In the genomic region with DNA sequence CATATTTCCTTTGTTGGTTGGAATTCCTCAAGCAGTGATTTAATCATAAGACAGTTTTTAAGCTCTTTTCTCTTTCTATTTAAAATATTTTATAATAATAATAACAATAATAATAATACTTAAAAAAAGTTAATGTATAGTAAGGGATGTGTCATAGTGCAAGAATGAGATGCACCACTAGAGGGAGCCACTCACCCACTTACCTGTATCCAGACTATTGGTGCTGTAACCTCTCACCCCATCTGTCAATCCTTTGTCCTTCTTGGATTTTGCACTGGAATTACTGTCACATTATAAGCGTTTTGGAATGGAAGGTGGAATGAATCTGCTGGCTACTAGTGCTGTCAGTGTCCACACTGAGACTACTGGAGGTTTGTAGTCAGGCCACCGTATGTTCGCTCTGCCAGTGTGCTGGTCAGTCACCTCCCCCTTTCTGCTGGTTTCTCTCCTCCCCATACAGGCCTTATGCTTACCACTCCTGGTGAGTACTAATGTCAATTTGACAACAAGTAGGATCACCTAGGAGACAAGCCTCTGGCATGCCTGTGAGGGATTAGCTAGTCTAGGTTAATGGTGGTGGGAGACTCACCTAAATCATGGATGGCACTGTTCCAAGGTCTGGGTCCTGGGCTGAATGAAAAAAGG, we compare ENCODE assay signal across 9 mouse cellular contexts. TPM values are rescaled to one million over a fixed set of nuclear protein-coding genes. Genes with fewer than 3 reads are reported as not detected.
DNase-seq lines count a peak whose midpoint lies in the region; ATAC-seq and TF ChIP-seq lines count a peak whose summit lies in the region.
"Had no signal": no experiment of that assay in that cellular context is flagged by ENCODE, and none has a peak within 500 bp of the region (broad histone marks: within the 10 kb centered on the region; RNA-seq: fewer than 3 reads in every experiment).

No protein-coding gene starts in this region.

- H3K27me3 ChIP-seq in ES-Bruce4 (ENCODE audit: control insufficient read depth, insufficient read depth, low read length, poor library complexity, severe bottlenecking), result no peaks in the 10 kb centered on the region
- no peaks in the 10 kb centered on the region for H3K27me3 ChIP-seq in hindbrain, embryonic 10.5 days (ENCODE audit: insufficient read depth, poor library complexity, severe bottlenecking)
- no peaks in the 10 kb centered on the region for H3K27me3 ChIP-seq in midbrain, embryonic 14.5 days (ENCODE audit: control insufficient read depth, insufficient read depth, low read length)
- H3K27me3 ChIP-seq: limb, embryonic 15.5 days had no signal

- 63% methylated on average over 3 of the region's 3 CpGs for WGBS in hindbrain, embryonic 10.5 days
- WGBS in midbrain, embryonic 14.5 days, result 64% methylated on average over 3 of the region's 3 CpGs

- H3K4me3 ChIP-seq in ES-Bruce4 (ENCODE audit: low read depth, low read length), result no peak overlapping the region
- H3K4me3 ChIP-seq in hindbrain, embryonic 10.5 days, result no peak overlapping the region
- H3K4me3 ChIP-seq in midbrain, embryonic 14.5 days (replicated peaks; ENCODE audit: low read depth, low read length), result no peak overlapping the region
- H3K4me3 ChIP-seq: limb, embryonic 15.5 days had no signal

- peak; percentile 15 for DNase-seq in gastrocnemius, postnatal 10 days
- no peak for DNase-seq in gastrocnemius, adult 18-20 months (ENCODE audit: low spot score)
- DNase-seq in cerebellum, postnatal 36 days, result peak; percentile 3 to 28
- DNase-seq in hindbrain, embryonic 10.5 days (ENCODE audit: low spot score), result peak; percentile 53
- peak; percentile 3 to 30 for DNase-seq in left cerebral cortex, postnatal 10 days (ENCODE audit: extremely low spot score in 1 of 2, low spot score in 2 of 2)
- peak; percentile 83 for DNase-seq in midbrain, embryonic 14.5 days
- DNase-seq in thymus, postnatal 4 days, result peak; percentile 68

- intact Hi-C loops in left cerebral cortex, postnatal 10 days (cut with DNase I), result loop anchor here (2.0 kb wide), 1 partner anchor 1067 kb away; no protein-coding TSS in a partner anchor

- no peak overlapping the region for H3K9ac ChIP-seq in ES-Bruce4 (ENCODE audit: low read depth, poor library complexity, severe bottlenecking)
- H3K9ac ChIP-seq in midbrain, embryonic 14.5 days (replicated peaks; ENCODE audit: low read length), result no peak overlapping the region
- H3K9ac ChIP-seq: limb, embryonic 15.5 days had no signal

- no peaks in the 10 kb centered on the region for H3K4me1 ChIP-seq in ES-Bruce4 (ENCODE audit: control insufficient read depth, insufficient read depth, low read length)
- H3K4me1 ChIP-seq in hindbrain, embryonic 10.5 days (replicated peaks), result no peaks in the 10 kb centered on the region
- H3K4me1 ChIP-seq in midbrain, embryonic 14.5 days (ENCODE audit: control insufficient read depth, insufficient read depth, low read length), result no peaks in the 10 kb centered on the region
- H3K4me1 ChIP-seq: limb, embryonic 15.5 days had no signal

- no peak overlapping the region for H3K27ac ChIP-seq in ES-Bruce4 (ENCODE audit: insufficient read depth, low read length)
- no peak overlapping the region for H3K27ac ChIP-seq in hindbrain, embryonic 10.5 days
- no peak overlapping the region for H3K27ac ChIP-seq in midbrain, embryonic 14.5 days (replicated peaks; ENCODE audit: low read depth, low read length)
- H3K27ac ChIP-seq: limb, embryonic 15.5 days had no signal

- no peak for TF ChIP-seq POLR2A in ES-Bruce4 (IDR thresholded peaks at IDR 0.05; ENCODE audit: insufficient read depth, low read length)

- no peak overlapping the region for H3K4me2 ChIP-seq in midbrain, embryonic 14.5 days (ENCODE audit: low read length)
- H3K4me2 ChIP-seq: limb, embryonic 15.5 days had no signal

- TF ChIP-seq EP300 in ES-Bruce4 (IDR thresholded peaks at IDR 0.05; ENCODE audit: insufficient read depth, low read depth, low read length), result no peak

- no peaks in the 10 kb centered on the region for H3K36me3 ChIP-seq in ES-Bruce4 (ENCODE audit: control insufficient read depth, insufficient read depth, low read length, poor library complexity, severe bottlenecking)
- no peaks in the 10 kb centered on the region for H3K36me3 ChIP-seq in hindbrain, embryonic 10.5 days
- H3K36me3 ChIP-seq in midbrain, embryonic 14.5 days (ENCODE audit: control insufficient read depth, insufficient read depth, low read length), result no peaks in the 10 kb centered on the region
- H3K36me3 ChIP-seq: limb, embryonic 15.5 days had no signal

- TF ChIP-seq CTCF in ES-Bruce4 (IDR thresholded peaks at IDR 0.05; ENCODE audit: low read depth, low read length), result peak; percentile 41

- peak; percentile 77 for ATAC-seq in midbrain, embryonic 14.5 days (ENCODE audit: low FRiP score, low TSS enrichment)

- no peaks in the 10 kb centered on the region; the same call in 1 of the 2 replicates for H3K9me3 ChIP-seq in ES-Bruce4 (replicated peaks; ENCODE audit: control insufficient read depth, insufficient read depth, low read length, poor library complexity, severe bottlenecking)
- 0 out of 2 replicates have a peak, but pooled peaks cover 2% of the 10 kb centered on the region for H3K9me3 ChIP-seq in hindbrain, embryonic 10.5 days
- no peaks in the 10 kb centered on the region for H3K9me3 ChIP-seq in midbrain, embryonic 14.5 days (ENCODE audit: control insufficient read depth, low read length)
- H3K9me3 ChIP-seq: limb, embryonic 15.5 days had no signal

RNA-seq across cellular contexts. Expression of a gene that starts 13.6 kb away (rescaled TPM):
- total RNA-seq in gastrocnemius, postnatal 10 days (2021), result not detected
- not detected for total RNA-seq in gastrocnemius, adult 18-20 months (2021)
- not detected in 2 replicates for polyA plus RNA-seq in ES-Bruce4 (2011; ENCODE audit: insufficient read depth, insufficient read length, low read depth, missing spikeins)
- polyA plus RNA-seq in hindbrain, embryonic 10.5 days (2016; fragmentation: Nextera tagmentation; extraction: Ambion mirVana), result not detected in 2 replicates
- not detected for total RNA-seq in left cerebral cortex, postnatal 10 days (2021)
- not detected in 2 replicates for polyA plus RNA-seq in midbrain, embryonic 14.5 days (2014; fragmentation: Nextera tagmentation; extraction: Ambion mirVana)
- polyA plus RNA-seq: limb, embryonic 15.5 days had no signal

RNA-seq across cellular contexts. Expression of a gene that starts 15.5 kb away (rescaled TPM):
- total RNA-seq in gastrocnemius, postnatal 10 days (2021), result not detected
- not detected for total RNA-seq in gastrocnemius, adult 18-20 months (2021)
- not detected in 2 replicates for polyA plus RNA-seq in ES-Bruce4 (2011; ENCODE audit: insufficient read depth, insufficient read length, low read depth, missing spikeins)
- polyA plus RNA-seq in hindbrain, embryonic 10.5 days (2016; fragmentation: Nextera tagmentation; extraction: Ambion mirVana), result not detected in 2 replicates
- total RNA-seq in left cerebral cortex, postnatal 10 days (2021), result not detected
- polyA plus RNA-seq in midbrain, embryonic 14.5 days (2014; fragmentation: Nextera tagmentation; extraction: Ambion mirVana), result not detected in 2 replicates
- polyA plus RNA-seq: limb, embryonic 15.5 days had no signal

RNA-seq across cellular contexts. Expression of a gene that starts 23.7 kb away (rescaled TPM):
- not detected for total RNA-seq in gastrocnemius, postnatal 10 days (2021)
- not detected for total RNA-seq in gastrocnemius, adult 18-20 months (2021)
- polyA plus RNA-seq in ES-Bruce4 (2011; ENCODE audit: insufficient read depth, insufficient read length, low read depth, missing spikeins), result not detected in 2 replicates
- not detected in 2 replicates for polyA plus RNA-seq in hindbrain, embryonic 10.5 days (2016; fragmentation: Nextera tagmentation; extraction: Ambion mirVana)
- not detected for total RNA-seq in left cerebral cortex, postnatal 10 days (2021)
- not detected in 2 replicates for polyA plus RNA-seq in midbrain, embryonic 14.5 days (2014; fragmentation: Nextera tagmentation; extraction: Ambion mirVana)
- polyA plus RNA-seq: limb, embryonic 15.5 days had no signal

RNA-seq across cellular contexts. Expression of a gene that starts 36.9 kb away (rescaled TPM):
- not detected for total RNA-seq in gastrocnemius, postnatal 10 days (2021)
- not detected for total RNA-seq in gastrocnemius, adult 18-20 months (2021)
- polyA plus RNA-seq in ES-Bruce4 (2011; ENCODE audit: insufficient read depth, insufficient read length, low read depth, missing spikeins), result not detected in 2 replicates
- polyA plus RNA-seq in hindbrain, embryonic 10.5 days (2016; fragmentation: Nextera tagmentation; extraction: Ambion mirVana), result 0.06 TPM in 1 of 2 replicates, not detected in the other
- not detected for total RNA-seq in left cerebral cortex, postnatal 10 days (2021)
- not detected in 2 replicates for polyA plus RNA-seq in midbrain, embryonic 14.5 days (2014; fragmentation: Nextera tagmentation; extraction: Ambion mirVana)
- polyA plus RNA-seq: limb, embryonic 15.5 days had no signal

RNA-seq across cellular contexts. Expression of a gene that starts 42.6 kb away (rescaled TPM):
- total RNA-seq in gastrocnemius, postnatal 10 days (2021), result not detected
- total RNA-seq in gastrocnemius, adult 18-20 months (2021), result not detected
- not detected in 2 replicates for polyA plus RNA-seq in ES-Bruce4 (2011; ENCODE audit: insufficient read depth, insufficient read length, low read depth, missing spikeins)
- polyA plus RNA-seq in hindbrain, embryonic 10.5 days (2016; fragmentation: Nextera tagmentation; extraction: Ambion mirVana), result not detected in 2 replicates
- not detected for total RNA-seq in left cerebral cortex, postnatal 10 days (2021)
- polyA plus RNA-seq in midbrain, embryonic 14.5 days (2014; fragmentation: Nextera tagmentation; extraction: Ambion mirVana), result not detected in 2 replicates
- polyA plus RNA-seq: limb, embryonic 15.5 days had no signal
